Mouse (Mus musculus) bone marrow, adult 2 months (tissue): ENCODE results near the gene Calcrl.

ENCODE experiments used
- CTCF ChIP-seq: fragments of 200-500 bp; IDR thresholded peaks from 2 replicates; pipeline ENCODE4 v1.5.1; 2011; ENCODE audit warnings: low read length, control low read depth; ENCODE audit not compliant: control insufficient read depth, insufficient read depth
- POLR2A ChIP-seq: fragments of 200-500 bp; IDR thresholded peaks from 2 replicates; pipeline ENCODE4 v1.6.1; 2011; ENCODE audit warnings: low read depth, mild to moderate bottlenecking, control low read depth, low read length, borderline replicate concordance; ENCODE audit not compliant: control insufficient read depth

DNA sequence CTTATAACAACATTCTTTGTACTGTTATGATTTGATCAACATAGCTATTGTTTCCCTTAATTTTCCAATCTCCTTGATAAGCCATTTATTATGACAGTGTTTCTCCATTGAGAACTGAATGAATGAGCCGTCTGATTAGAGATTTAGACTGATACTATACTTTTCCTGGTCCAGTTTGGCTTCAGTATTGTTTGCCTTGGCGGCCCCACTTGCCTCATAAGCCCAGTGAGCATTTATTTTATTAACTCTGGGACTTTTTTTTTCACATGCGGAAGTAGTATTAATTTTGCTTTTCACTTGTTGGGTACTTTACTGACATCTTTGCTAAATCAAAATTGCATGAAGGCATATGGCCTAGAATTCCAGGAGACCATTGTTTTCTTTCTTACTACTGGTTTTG is 59.9 kb downstream of the Calcrl start:
- no peak for TF ChIP-seq CTCF
- TF ChIP-seq POLR2A = no peak
